14 mouse cellular contexts compared by ENCODE assay signal in the genomic region with DNA sequence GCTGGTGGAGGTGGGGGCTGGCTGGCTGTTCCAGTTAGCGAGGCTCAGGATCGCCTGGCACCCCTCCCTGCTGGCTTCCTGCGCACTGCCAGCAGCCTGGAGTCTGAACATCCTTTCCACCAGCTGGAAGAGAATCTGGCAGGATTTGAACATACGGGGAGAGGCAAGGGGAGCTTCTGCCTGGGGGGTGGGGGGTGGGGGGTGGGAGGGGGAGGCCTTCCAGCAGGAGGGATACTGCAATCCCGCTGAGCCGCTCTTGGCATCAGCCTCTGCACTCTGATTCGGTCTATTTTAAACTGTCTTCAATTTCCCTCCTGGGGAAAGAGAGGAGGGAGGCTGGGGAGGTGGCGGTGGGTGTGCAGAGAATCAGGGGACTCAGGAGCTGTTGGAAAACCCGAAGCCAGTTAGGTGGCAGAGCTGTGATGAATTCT.
DNase-seq lines count a peak whose midpoint lies in the region; ATAC-seq and TF ChIP-seq lines count a peak whose summit lies in the region.
"Had no signal": no experiment of that assay in that cellular context is flagged by ENCODE, and none has a peak within 500 bp of the region (broad histone marks: within the 10 kb centered on the region; RNA-seq: fewer than 3 reads in every experiment).

No protein-coding gene starts in this region.

- no peaks in the 10 kb centered on the region for H3K9me3 ChIP-seq in forebrain, postnatal 0 days (ENCODE audit: low read length)
- no peaks in the 10 kb centered on the region for H3K9me3 ChIP-seq in limb, embryonic 10.5 days (replicated peaks)
- H3K9me3 ChIP-seq: embryonic facial prominence, embryonic 12.5 days; hindbrain, embryonic 15.5 days; liver, embryonic 15.5 days had no signal

- peak; percentile 81 for ATAC-seq in forebrain, postnatal 0 days

- H3K36me3 ChIP-seq in forebrain, postnatal 0 days (ENCODE audit: insufficient read depth), result no peaks in the 10 kb centered on the region
- no peaks in the 10 kb centered on the region for H3K36me3 ChIP-seq in limb, embryonic 10.5 days
- H3K36me3 ChIP-seq: embryonic facial prominence, embryonic 12.5 days; hindbrain, embryonic 15.5 days; liver, embryonic 15.5 days had no signal

- no peak for TF ChIP-seq CTCF in forebrain, postnatal 0 days (IDR thresholded peaks at IDR 0.05; ENCODE audit: low read depth)
- no peak for TF ChIP-seq CTCF in layer of hippocampus, adult 2 months (conservative IDR thresholded peaks at IDR 0.05)

- H3K4me3 ChIP-seq in forebrain, postnatal 0 days (ENCODE audit: low read depth, low read length), result no peak overlapping the region
- H3K4me3 ChIP-seq in layer of hippocampus, adult 2 months, result no peak overlapping the region
- no peak overlapping the region for H3K4me3 ChIP-seq in limb, embryonic 10.5 days
- H3K4me3 ChIP-seq: embryonic facial prominence, embryonic 12.5 days; hindbrain, embryonic 15.5 days; liver, embryonic 15.5 days had no signal

- no peak overlapping the region for H3K9ac ChIP-seq in forebrain, postnatal 0 days
- H3K9ac ChIP-seq: embryonic facial prominence, embryonic 12.5 days; hindbrain, embryonic 15.5 days; liver, embryonic 15.5 days had no signal

- peak overlapping the region; percentile 10; the same call in 1 of the 2 replicates for H3K4me2 ChIP-seq in forebrain, postnatal 0 days (ENCODE audit: low read depth)
- H3K4me2 ChIP-seq: embryonic facial prominence, embryonic 12.5 days; hindbrain, embryonic 15.5 days; liver, embryonic 15.5 days had no signal

- 0 out of 2 replicates have a peak, but pooled peaks cover 4% of the 10 kb centered on the region for H3K4me1 ChIP-seq in forebrain, postnatal 0 days (ENCODE audit: insufficient read depth)
- H3K4me1 ChIP-seq in limb, embryonic 10.5 days, result peaks cover 19% of the 10 kb centered on the region
- H3K4me1 ChIP-seq: hindbrain, embryonic 15.5 days; liver, embryonic 15.5 days had no signal

- DNase-seq in heart, adult 11 months, result peak; percentile 70
- DNase-seq in heart, postnatal 10 days, result no peak
- DNase-seq in forebrain, postnatal 0 days, result peak; percentile 79
- DNase-seq in layer of hippocampus, adult 2 months (ENCODE audit: low spot score in 2 of 2), result peak; percentile 76 to 86
- DNase-seq in limb, embryonic 10.5 days (ENCODE audit: low spot score), result no peak
- no peak for DNase-seq in urinary bladder, adult 2 months (ENCODE audit: low spot score)
- DNase-seq in lung, postnatal 10 days, result no peak
- DNase-seq in spleen, postnatal 10 days (ENCODE audit: low spot score in 2 of 2), result no peak
- DNase-seq: heart, adult 18-20 months; kidney, postnatal 14 days; spleen, adult 18-20 months had no signal

- intact Hi-C loops in heart, postnatal 10 days (cut with DNase I), result no loop called here

- H3K27ac ChIP-seq in forebrain, postnatal 0 days (ENCODE audit: low read depth, low read length), result no peak overlapping the region
- no peak overlapping the region for H3K27ac ChIP-seq in layer of hippocampus, adult 2 months
- H3K27ac ChIP-seq in limb, embryonic 10.5 days, result peak overlapping the region; percentile 34; the same call in 1 of the 2 replicates
- H3K27ac ChIP-seq: embryonic facial prominence, embryonic 12.5 days; hindbrain, embryonic 15.5 days; liver, embryonic 15.5 days had no signal

- H3K27me3 ChIP-seq in forebrain, postnatal 0 days (ENCODE audit: insufficient read depth, low read length), result no peaks in the 10 kb centered on the region; the same call in 1 of the 2 replicates
- H3K27me3 ChIP-seq in limb, embryonic 10.5 days (ENCODE audit: low read depth, poor library complexity, severe bottlenecking), result peaks cover 23% of the 10 kb centered on the region
- H3K27me3 ChIP-seq: embryonic facial prominence, embryonic 12.5 days; liver, embryonic 15.5 days had no signal

- 12% methylated on average over 9 of the region's 9 CpGs for WGBS in forebrain, postnatal 0 days
- 44% methylated on average over 9 of the region's 9 CpGs for WGBS in limb, embryonic 10.5 days

Comparison
In these comparisons a context has a peak if more than half of its experiments do, and no peak if none do; other contexts are left out.
1. DNase-seq: peak in heart, adult 11 months (single experiment), forebrain, postnatal 0 days (single experiment) and layer of hippocampus, adult 2 months (2 of 2); none in heart, postnatal 10 days (0 of 2), limb, embryonic 10.5 days (single experiment), urinary bladder, adult 2 months (single experiment), lung, postnatal 10 days (single experiment) and spleen, postnatal 10 days (0 of 2).